Mouse (Mus musculus) liver, postnatal 0 days (tissue): Measurements from ENCODE around the gene Lalba.

Experiments used
- CTCF ChIP-seq: sonication (generic); IDR thresholded peaks from 2 replicates; pipeline ENCODE4 v1.5.1; 2016; ENCODE audit warnings: antibody characterized with exemption, low read depth
- EP300 ChIP-seq: IDR thresholded peaks from 2 replicates; pipeline ENCODE4 v1.6.1; 2016; ENCODE audit warnings: antibody characterized with exemption, low read depth, mild to moderate bottlenecking

DNA sequence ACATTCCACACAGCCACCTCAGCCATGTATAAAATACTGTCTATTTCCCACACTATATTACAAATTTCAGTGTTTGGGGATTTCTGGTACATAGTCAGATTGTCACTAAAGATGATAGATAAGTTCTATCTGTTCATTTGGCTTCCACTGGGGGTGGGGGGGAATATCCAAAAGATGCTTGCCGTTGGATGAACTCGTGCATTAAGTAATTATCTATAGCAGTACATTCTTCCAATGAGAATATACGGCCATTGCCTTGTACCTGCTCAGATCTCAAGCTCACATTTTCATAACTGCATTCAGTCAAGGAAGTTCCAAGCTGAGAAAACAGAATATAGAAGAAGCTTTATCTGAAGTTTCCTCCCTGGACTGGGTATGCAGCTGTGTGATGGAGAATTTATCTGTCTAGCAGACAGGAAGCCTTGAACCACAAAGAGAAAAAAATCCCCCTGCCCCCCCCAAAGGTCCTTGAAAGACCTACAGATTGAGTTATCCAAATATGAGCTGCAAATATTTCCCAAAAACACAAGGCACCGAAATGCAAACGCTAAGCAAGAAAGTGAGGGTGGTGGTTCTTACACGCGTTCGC, 4.0 kb upstream of the Lalba start:
- TF ChIP-seq CTCF (no peak), EP300 (no peak)
